Mouse (Mus musculus): ENCODE results near the gene Celf6. TPM values are rescaled to one million over a fixed set of nuclear protein-coding genes. Genes with fewer than 3 reads are reported as not detected.

The Celf6 gene
- polyA plus RNA-seq, 1 experiment: not detected

DNA sequence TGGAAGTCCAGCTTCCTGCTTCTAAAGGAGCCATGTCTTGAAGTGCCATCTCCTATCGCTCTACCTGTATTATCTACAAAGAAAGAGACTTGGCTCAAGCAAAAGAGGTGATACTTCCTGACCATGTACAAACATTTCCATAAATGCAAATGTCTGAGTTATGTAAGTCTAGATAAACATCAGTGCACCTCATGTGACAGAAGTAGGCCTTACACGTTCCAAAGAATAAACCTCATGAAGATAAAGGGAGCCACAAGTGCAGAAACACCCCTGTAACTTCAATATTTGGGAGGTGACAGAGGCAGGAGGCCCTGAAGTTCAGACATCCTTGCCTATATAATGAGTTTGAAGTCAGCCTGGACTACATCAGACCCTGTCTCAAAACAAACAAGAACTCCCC is 5.9 kb upstream of the Celf6 start:
- Histone ChIP-seq H3K27ac (ENCODE audit: control insufficient read depth, insufficient read depth, low read length) (no peak overlapping the region), H3K27me3 (ENCODE audit: control insufficient read depth, insufficient read depth, low read length) (no peaks in the 10 kb centered on the region; the same call in 1 of the 2 replicates), H3K4me1 (replicated peaks; ENCODE audit: control insufficient read depth, insufficient read depth, low read length) (no peaks in the 10 kb centered on the region), H3K36me3 (ENCODE audit: control insufficient read depth, insufficient read depth, low read length) (no peaks in the 10 kb centered on the region), H3K4me3 (ENCODE audit: control insufficient read depth, insufficient read depth, low read length) (no peak overlapping the region)
- TF ChIP-seq POLR2A (IDR thresholded peaks at IDR 0.05; ENCODE audit: control insufficient read depth, extremely low read depth, insufficient read depth, low read length, poor library complexity): no peak
- TF ChIP-seq CTCF (IDR thresholded peaks at IDR 0.05; ENCODE audit: borderline replicate concordance, control insufficient read depth, extremely low read depth, insufficient read depth, low read length, poor library complexity): no peak
- no peak for DNase-seq
- 61% methylated on average over 2 of the region's 2 CpGs for WGBS

GRCm38 (mm10) chr9:59577401-59577800 is 316 bp upstream of the Celf6 start:
- Histone ChIP-seq H3K4me1 (replicated peaks; ENCODE audit: control insufficient read depth, insufficient read depth, low read length) (peaks cover 10% of the 10 kb centered on the region), H3K36me3 (ENCODE audit: control insufficient read depth, insufficient read depth, low read length) (no peaks in the 10 kb centered on the region), H3K27me3 (ENCODE audit: control insufficient read depth, insufficient read depth, low read length) (peaks cover 2% of the 10 kb centered on the region; the same call in 1 of the 2 replicates), H3K4me3 (ENCODE audit: control insufficient read depth, insufficient read depth, low read length) (no peak overlapping the region), H3K27ac (ENCODE audit: control insufficient read depth, insufficient read depth, low read length) (no peak overlapping the region)
- no peak for DNase-seq
- TF ChIP-seq POLR2A (IDR thresholded peaks at IDR 0.05; ENCODE audit: control insufficient read depth, extremely low read depth, insufficient read depth, low read length, poor library complexity): no peak
- TF ChIP-seq CTCF (IDR thresholded peaks at IDR 0.05; ENCODE audit: borderline replicate concordance, control insufficient read depth, extremely low read depth, insufficient read depth, low read length, poor library complexity): no peak
- 24% methylated on average over 13 of the region's 13 CpGs for WGBS

- H3K4me3 ChIP-seq (ENCODE audit: control insufficient read depth, insufficient read depth, low read length): peak overlapping the region; percentile 9; the same call in 1 of the 2 replicates
- H3K4me1 ChIP-seq (replicated peaks; ENCODE audit: control insufficient read depth, insufficient read depth, low read length): peaks cover 10% of the 10 kb centered on the region
- no peak overlapping the region for H3K27ac ChIP-seq (ENCODE audit: control insufficient read depth, insufficient read depth, low read length)
- WGBS: 4% methylated on average over 20 of the region's 20 CpGs
- no peak for DNase-seq
- peaks cover 2% of the 10 kb centered on the region; the same call in 1 of the 2 replicates for H3K27me3 ChIP-seq (ENCODE audit: control insufficient read depth, insufficient read depth, low read length)
- TF ChIP-seq CTCF (IDR thresholded peaks at IDR 0.05; ENCODE audit: borderline replicate concordance, control insufficient read depth, extremely low read depth, insufficient read depth, low read length, poor library complexity) (no peak), POLR2A (IDR thresholded peaks at IDR 0.05; ENCODE audit: control insufficient read depth, extremely low read depth, insufficient read depth, low read length, poor library complexity) (no peak)
- no peaks in the 10 kb centered on the region for H3K36me3 ChIP-seq (ENCODE audit: control insufficient read depth, insufficient read depth, low read length)
Measured at GRCm38 (mm10) chr9:59578505-59578867, 769 bp downstream of the Celf6 start.

- peak; percentile 70 for DNase-seq
- Histone ChIP-seq H3K4me3 (ENCODE audit: control insufficient read depth, insufficient read depth, low read length) (no peak overlapping the region), H3K36me3 (ENCODE audit: control insufficient read depth, insufficient read depth, low read length) (no peaks in the 10 kb centered on the region), H3K4me1 (replicated peaks; ENCODE audit: control insufficient read depth, insufficient read depth, low read length) (no peaks in the 10 kb centered on the region), H3K27ac (ENCODE audit: control insufficient read depth, insufficient read depth, low read length) (no peak overlapping the region), H3K27me3 (ENCODE audit: control insufficient read depth, insufficient read depth, low read length) (no peaks in the 10 kb centered on the region)
- WGBS: 7% methylated on average over 13 of the region's 13 CpGs
- TF ChIP-seq POLR2A (IDR thresholded peaks at IDR 0.05; ENCODE audit: control insufficient read depth, extremely low read depth, insufficient read depth, low read length, poor library complexity) (no peak), CTCF (IDR thresholded peaks at IDR 0.05; ENCODE audit: borderline replicate concordance, control insufficient read depth, extremely low read depth, insufficient read depth, low read length, poor library complexity) (peak; percentile 76)
Measured at GRCm38 (mm10) chr9:59584871-59585308, 7.2 kb downstream of the Celf6 start.

DNA sequence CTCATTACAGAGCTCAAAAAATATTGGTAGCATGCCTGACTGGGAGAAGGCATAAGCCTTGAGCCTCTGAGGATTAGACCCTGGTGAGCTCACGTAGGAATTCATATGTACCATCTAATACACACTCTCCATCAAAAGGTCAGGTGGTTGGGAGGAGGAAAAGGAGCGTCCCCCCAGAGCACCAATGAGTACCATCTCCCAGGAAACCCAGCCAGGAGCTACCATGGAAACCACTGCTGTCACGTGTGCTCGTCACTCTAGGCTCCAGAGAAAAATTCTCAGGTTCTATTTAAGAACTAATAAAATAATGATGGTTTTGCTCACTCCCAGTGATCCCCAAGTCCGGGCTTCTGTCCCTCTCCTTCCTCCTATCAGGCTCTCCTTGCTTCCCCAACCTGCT is 10.5 kb downstream of the Celf6 start:
- H3K27me3 ChIP-seq (ENCODE audit: control insufficient read depth, insufficient read depth, low read length): no peaks in the 10 kb centered on the region
- no peak for DNase-seq
- H3K4me3 ChIP-seq (ENCODE audit: control insufficient read depth, insufficient read depth, low read length): no peak overlapping the region
- 78% methylated on average over 5 of the region's 5 CpGs for WGBS
- TF ChIP-seq CTCF (IDR thresholded peaks at IDR 0.05; ENCODE audit: borderline replicate concordance, control insufficient read depth, extremely low read depth, insufficient read depth, low read length, poor library complexity) (no peak), POLR2A (IDR thresholded peaks at IDR 0.05; ENCODE audit: control insufficient read depth, extremely low read depth, insufficient read depth, low read length, poor library complexity) (no peak)
- no peaks in the 10 kb centered on the region for H3K4me1 ChIP-seq (replicated peaks; ENCODE audit: control insufficient read depth, insufficient read depth, low read length)
- no peaks in the 10 kb centered on the region for H3K36me3 ChIP-seq (ENCODE audit: control insufficient read depth, insufficient read depth, low read length)
- H3K27ac ChIP-seq (ENCODE audit: control insufficient read depth, insufficient read depth, low read length): no peak overlapping the region

GRCm38 (mm10) chr9:59588710-59589671 is 11.3 kb downstream of the Celf6 start:
- Histone ChIP-seq H3K27me3 (ENCODE audit: control insufficient read depth, insufficient read depth, low read length) (no peaks in the 10 kb centered on the region), H3K4me1 (replicated peaks; ENCODE audit: control insufficient read depth, insufficient read depth, low read length) (no peaks in the 10 kb centered on the region), H3K36me3 (ENCODE audit: control insufficient read depth, insufficient read depth, low read length) (no peaks in the 10 kb centered on the region), H3K4me3 (ENCODE audit: control insufficient read depth, insufficient read depth, low read length) (no peak overlapping the region), H3K27ac (ENCODE audit: control insufficient read depth, insufficient read depth, low read length) (no peak overlapping the region)
- TF ChIP-seq POLR2A (IDR thresholded peaks at IDR 0.05; ENCODE audit: control insufficient read depth, extremely low read depth, insufficient read depth, low read length, poor library complexity) (no peak), CTCF (IDR thresholded peaks at IDR 0.05; ENCODE audit: borderline replicate concordance, control insufficient read depth, extremely low read depth, insufficient read depth, low read length, poor library complexity) (no peak)
- WGBS: 55% methylated on average over 12 of the region's 12 CpGs
- no peak for DNase-seq

All from thymus, adult 2 months (tissue).